ENCODE assay signal across 10 mouse cellular contexts in genomic region chr3:40368421-40368820, GRCm38 (mm10).
"Had no signal": no experiment of that assay in that cellular context is flagged by ENCODE, and none has a peak within 500 bp of the region (broad histone marks: within the 10 kb centered on the region; RNA-seq: fewer than 3 reads in every experiment).

No protein-coding gene starts in this region.

- H3K4me2 ChIP-seq: limb, embryonic 15.5 days; liver, embryonic 12.5 days; lung, embryonic 14.5 days; midbrain, embryonic 12.5 days had no signal

- H3K4me3 ChIP-seq: limb, embryonic 15.5 days; liver, embryonic 12.5 days; megakaryocyte, embryonic 14.5 days; midbrain, embryonic 12.5 days had no signal

- H3K4me1 ChIP-seq: limb, embryonic 15.5 days; liver, embryonic 12.5 days; megakaryocyte, embryonic 14.5 days had no signal

- ATAC-seq: liver, embryonic 12.5 days; midbrain, embryonic 16.5 days had no signal

- H3K36me3 ChIP-seq: limb, embryonic 15.5 days; liver, embryonic 12.5 days; midbrain, embryonic 12.5 days had no signal

- H3K9ac ChIP-seq: limb, embryonic 15.5 days; liver, embryonic 12.5 days; lung, embryonic 14.5 days; midbrain, embryonic 12.5 days had no signal

- H3K27ac ChIP-seq: limb, embryonic 15.5 days; liver, embryonic 12.5 days; macrophage; midbrain, embryonic 12.5 days had no signal

- H3K27me3 ChIP-seq: limb, embryonic 15.5 days; liver, embryonic 12.5 days; megakaryocyte, embryonic 14.5 days; midbrain, embryonic 12.5 days had no signal

- DNase-seq: lung, embryonic 14.5 days; lung, postnatal 10 days; right cerebral cortex, postnatal 14 days; thymus, postnatal 36 days had no signal

- H3K9me3 ChIP-seq: limb, embryonic 15.5 days; liver, embryonic 12.5 days; megakaryocyte, embryonic 14.5 days; midbrain, embryonic 12.5 days had no signal
